ENCODE assay signal across 23 mouse cellular contexts in the genomic region with DNA sequence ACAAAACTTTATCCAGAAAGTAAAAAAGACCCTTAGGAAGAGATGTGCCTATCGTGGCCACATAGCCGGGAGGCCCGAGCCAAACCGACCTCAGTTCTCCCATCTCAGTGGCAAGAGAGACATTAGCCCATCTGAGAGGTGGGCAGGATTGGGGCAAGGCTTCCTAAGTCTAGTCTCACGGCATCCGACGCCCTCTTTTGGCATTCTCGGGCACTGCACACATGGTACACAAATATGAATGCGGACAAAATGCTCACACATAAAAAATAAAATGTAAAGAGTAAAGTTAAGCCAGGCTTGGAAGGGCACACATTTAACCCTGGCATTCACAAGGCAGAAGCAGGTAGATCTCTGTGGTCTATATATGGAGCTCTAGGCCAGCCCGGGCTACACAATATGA. TPM values are rescaled to one million over a fixed set of nuclear protein-coding genes. Genes with fewer than 3 reads are reported as not detected.
DNase-seq lines count a peak whose midpoint lies in the region; ATAC-seq and TF ChIP-seq lines count a peak whose summit lies in the region.
"Had no signal": no experiment of that assay in that cellular context is flagged by ENCODE, and none has a peak within 500 bp of the region (broad histone marks: within the 10 kb centered on the region; RNA-seq: fewer than 3 reads in every experiment).

No protein-coding gene starts in this region.

- TF ChIP-seq EP300 in ES-Bruce4 (IDR thresholded peaks at IDR 0.05; ENCODE audit: insufficient read depth, low read depth, low read length) = no peak

- 94% methylated on average over 10 of the region's 10 CpGs for WGBS in midbrain, postnatal 0 days
- WGBS in midbrain, embryonic 14.5 days = 97% methylated on average over 10 of the region's 10 CpGs

- TF ChIP-seq POLR2A in ES-Bruce4 (IDR thresholded peaks at IDR 0.05; ENCODE audit: insufficient read depth, low read length) = no peak

- no peaks in the 10 kb centered on the region for H3K9me3 ChIP-seq in midbrain, postnatal 0 days (ENCODE audit: low read length)
- no peaks in the 10 kb centered on the region for H3K9me3 ChIP-seq in midbrain, embryonic 14.5 days (ENCODE audit: control insufficient read depth, low read length)
- H3K9me3 ChIP-seq in ES-Bruce4 (replicated peaks; ENCODE audit: control insufficient read depth, insufficient read depth, low read length, poor library complexity, severe bottlenecking) = no peaks in the 10 kb centered on the region
- H3K9me3 ChIP-seq: embryonic facial prominence, embryonic 10.5 days; forebrain, embryonic 13.5 days; G1E; heart, embryonic 12.5 days; hindbrain, embryonic 10.5 days had no signal

- peak; percentile 1; the same call in 1 of the 2 replicates for TF ChIP-seq CTCF in midbrain, postnatal 0 days (IDR thresholded peaks at IDR 0.05)
- TF ChIP-seq CTCF in ES-Bruce4 (IDR thresholded peaks at IDR 0.05; ENCODE audit: low read depth, low read length) = peak; percentile 64

- no peak for ATAC-seq in midbrain, postnatal 0 days (ENCODE audit: low FRiP score)
- ATAC-seq in midbrain, embryonic 14.5 days (ENCODE audit: low FRiP score, low TSS enrichment) = no peak
- ATAC-seq: CD4-positive, CD25-positive, alpha-beta regulatory T cell, adult 4 months; forebrain, embryonic 13.5 days; Patski had no signal

- no peak overlapping the region for H3K4me3 ChIP-seq in midbrain, postnatal 0 days (ENCODE audit: low read depth, low read length)
- H3K4me3 ChIP-seq in midbrain, embryonic 14.5 days (replicated peaks; ENCODE audit: low read depth, low read length) = no peak overlapping the region
- no peak overlapping the region for H3K4me3 ChIP-seq in ES-Bruce4 (ENCODE audit: low read depth, low read length)
- H3K4me3 ChIP-seq: embryonic facial prominence, embryonic 10.5 days; forebrain, embryonic 13.5 days; gastrocnemius, adult 2 months; heart, embryonic 12.5 days; hindbrain, embryonic 10.5 days had no signal

- no peak overlapping the region for H3K9ac ChIP-seq in midbrain, postnatal 0 days (replicated peaks; ENCODE audit: low read length, poor library complexity, severe bottlenecking)
- no peak overlapping the region for H3K9ac ChIP-seq in midbrain, embryonic 14.5 days (replicated peaks; ENCODE audit: low read length)
- H3K9ac ChIP-seq in ES-Bruce4 (ENCODE audit: low read depth, poor library complexity, severe bottlenecking) = no peak overlapping the region
- H3K9ac ChIP-seq: forebrain, embryonic 13.5 days; heart, embryonic 12.5 days; hindbrain, embryonic 14.5 days had no signal

- H3K27me3 ChIP-seq in midbrain, postnatal 0 days (ENCODE audit: insufficient read depth, low read length) = no peaks in the 10 kb centered on the region
- H3K27me3 ChIP-seq in midbrain, embryonic 14.5 days (ENCODE audit: control insufficient read depth, insufficient read depth, low read length) = no peaks in the 10 kb centered on the region
- no peaks in the 10 kb centered on the region for H3K27me3 ChIP-seq in ES-Bruce4 (ENCODE audit: control insufficient read depth, insufficient read depth, low read length, poor library complexity, severe bottlenecking)
- H3K27me3 ChIP-seq: forebrain, embryonic 13.5 days; heart, embryonic 12.5 days; Patski had no signal

- no peak for DNase-seq in midbrain, postnatal 0 days (ENCODE audit: low spot score)
- no peak for DNase-seq in midbrain, embryonic 14.5 days
- DNase-seq in A20 (ENCODE audit: low read depth, low spot score) (peak; percentile 40), ZHBTc4 (ENCODE audit: low read depth, low spot score) (peak; percentile 63)
- DNase-seq in left cerebral cortex, adult 9 months (ENCODE audit: low spot score in 2 of 2) = no peak
- no peak for DNase-seq in lung, postnatal 14 days
- DNase-seq: adrenal gland, adult 8-10 months; adrenal gland, postnatal 36 days; B cell, adult 2 months; cerebellum, adult 2 months; cerebellum, postnatal 10 days; gastrocnemius, adult 2 months; gastrocnemius, postnatal 25 days had no signal

- 0 out of 2 replicates have a peak, but pooled peaks cover 2% of the 10 kb centered on the region for H3K36me3 ChIP-seq in midbrain, postnatal 0 days (ENCODE audit: insufficient read depth, low read length)
- H3K36me3 ChIP-seq in midbrain, embryonic 14.5 days (ENCODE audit: control insufficient read depth, insufficient read depth, low read length) = peaks cover 2% of the 10 kb centered on the region; the same call in 1 of the 2 replicates
- H3K36me3 ChIP-seq in ES-Bruce4 (ENCODE audit: control insufficient read depth, insufficient read depth, low read length, poor library complexity, severe bottlenecking) = no peaks in the 10 kb centered on the region
- H3K36me3 ChIP-seq: embryonic facial prominence, embryonic 10.5 days; G1E; heart, embryonic 12.5 days had no signal

- H3K4me2 ChIP-seq in midbrain, postnatal 0 days (ENCODE audit: low read depth, low read length, poor library complexity, severe bottlenecking) = no peak overlapping the region
- no peak overlapping the region for H3K4me2 ChIP-seq in midbrain, embryonic 14.5 days (ENCODE audit: low read length)
- H3K4me2 ChIP-seq: forebrain, embryonic 13.5 days; heart, embryonic 12.5 days; hindbrain, embryonic 14.5 days had no signal

- no peak overlapping the region for H3K27ac ChIP-seq in midbrain, postnatal 0 days (ENCODE audit: low read depth, low read length)
- H3K27ac ChIP-seq in midbrain, embryonic 14.5 days (replicated peaks; ENCODE audit: low read depth, low read length) = no peak overlapping the region
- no peak overlapping the region for H3K27ac ChIP-seq in ES-Bruce4 (ENCODE audit: insufficient read depth, low read length)
- H3K27ac ChIP-seq: embryonic facial prominence, embryonic 10.5 days; forebrain, embryonic 13.5 days; gastrocnemius, adult 2 months; hindbrain, embryonic 10.5 days; hindbrain, embryonic 14.5 days had no signal

- H3K4me1 ChIP-seq in midbrain, postnatal 0 days (ENCODE audit: insufficient read depth, low read length) = no peaks in the 10 kb centered on the region
- no peaks in the 10 kb centered on the region for H3K4me1 ChIP-seq in midbrain, embryonic 14.5 days (ENCODE audit: control insufficient read depth, insufficient read depth, low read length)
- peaks cover 4% of the 10 kb centered on the region for H3K4me1 ChIP-seq in ES-Bruce4 (ENCODE audit: control insufficient read depth, insufficient read depth, low read length)
- H3K4me1 ChIP-seq: embryonic facial prominence, embryonic 10.5 days; forebrain, embryonic 13.5 days; hindbrain, embryonic 10.5 days had no signal

RNA-seq across cellular contexts. Expression of a gene that starts 21.6 kb away (rescaled TPM):
- total RNA-seq in midbrain, postnatal 0 days (2014; rRNA removed) = 35.7 and 43.9 TPM in 2 replicates
- polyA plus RNA-seq in midbrain, postnatal 0 days (2015; fragmentation: Nextera tagmentation; extraction: Ambion mirVana) = 91.0 and 98.8 TPM in 2 replicates
- polyA plus RNA-seq in midbrain, embryonic 14.5 days (2014; fragmentation: Nextera tagmentation; extraction: Ambion mirVana) = 62.3 and 78.2 TPM in 2 replicates
- polyA plus RNA-seq in ES-Bruce4 (2011; ENCODE audit: insufficient read depth, insufficient read length, low read depth, missing spikeins) = 22.4 and 26.7 TPM in 2 replicates
- total RNA-seq: gastrocnemius, adult 2 months; gastrocnemius, postnatal 25 days had no signal

RNA-seq across cellular contexts. Expression of a gene that starts 31.6 kb away (rescaled TPM):
- total RNA-seq in midbrain, postnatal 0 days (2014; rRNA removed) = 5.4 and 7.7 TPM in 2 replicates
- 0.44 and 0.63 TPM in 2 replicates for polyA plus RNA-seq in midbrain, postnatal 0 days (2015; fragmentation: Nextera tagmentation; extraction: Ambion mirVana)
- polyA plus RNA-seq in midbrain, embryonic 14.5 days (2014; fragmentation: Nextera tagmentation; extraction: Ambion mirVana) = 1.2 TPM in 2 replicates
- 10.1 and 10.8 TPM in 2 replicates for polyA plus RNA-seq in ES-Bruce4 (2011; ENCODE audit: insufficient read depth, insufficient read length, low read depth, missing spikeins)

RNA-seq across cellular contexts. Expression of a gene that starts 33.6 kb away (rescaled TPM):
- 12.0 and 14.9 TPM in 2 replicates for total RNA-seq in midbrain, postnatal 0 days (2014; rRNA removed)
- 7.5 and 8.0 TPM in 2 replicates for polyA plus RNA-seq in midbrain, postnatal 0 days (2015; fragmentation: Nextera tagmentation; extraction: Ambion mirVana)
- 3.1 and 4.6 TPM in 2 replicates for polyA plus RNA-seq in midbrain, embryonic 14.5 days (2014; fragmentation: Nextera tagmentation; extraction: Ambion mirVana)
- polyA plus RNA-seq in ES-Bruce4 (2011; ENCODE audit: insufficient read depth, insufficient read length, low read depth, missing spikeins) = 0.96 and 1.2 TPM in 2 replicates
- total RNA-seq: granulocyte monocyte progenitor cell, adult 5-6 weeks had no signal
- polyA plus RNA-seq: CD4-positive, CD25-positive, alpha-beta regulatory T cell, adult 4 months had no signal

RNA-seq across cellular contexts. Expression of a gene that starts 45.4 kb away (rescaled TPM):
- 53.9 and 71.2 TPM in 2 replicates for total RNA-seq in midbrain, postnatal 0 days (2014; rRNA removed)
- 33.7 and 37.6 TPM in 2 replicates for polyA plus RNA-seq in midbrain, postnatal 0 days (2015; fragmentation: Nextera tagmentation; extraction: Ambion mirVana)
- 26.0 and 33.2 TPM in 2 replicates for polyA plus RNA-seq in midbrain, embryonic 14.5 days (2014; fragmentation: Nextera tagmentation; extraction: Ambion mirVana)
- polyA plus RNA-seq in ES-Bruce4 (2011; ENCODE audit: insufficient read depth, insufficient read length, low read depth, missing spikeins) = 11.6 and 12.6 TPM in 2 replicates

RNA-seq across cellular contexts. Expression of a gene that starts 48.1 kb away (rescaled TPM):
- not detected in 2 replicates for total RNA-seq in midbrain, postnatal 0 days (2014; rRNA removed)
- 4.4 and 4.6 TPM in 2 replicates for polyA plus RNA-seq in midbrain, postnatal 0 days (2015; fragmentation: Nextera tagmentation; extraction: Ambion mirVana)
- 5.1 TPM in 2 replicates for polyA plus RNA-seq in midbrain, embryonic 14.5 days (2014; fragmentation: Nextera tagmentation; extraction: Ambion mirVana)
- not detected in 2 replicates for polyA plus RNA-seq in ES-Bruce4 (2011; ENCODE audit: insufficient read depth, insufficient read length, low read depth, missing spikeins)
- total RNA-seq: gastrocnemius, adult 2 months; gastrocnemius, postnatal 25 days had no signal

Comparison
In these comparisons a context has a peak if more than half of its experiments do, and no peak if none do; other contexts are left out.
1. DNase-seq: peak in A20 (single experiment) and ZHBTc4 (single experiment); none in midbrain, postnatal 0 days (single experiment), midbrain, embryonic 14.5 days (single experiment), left cerebral cortex, adult 9 months (0 of 2) and lung, postnatal 14 days (single experiment).